Mouse (Mus musculus): ENCODE results near the gene Agtpbp1.

DNA sequence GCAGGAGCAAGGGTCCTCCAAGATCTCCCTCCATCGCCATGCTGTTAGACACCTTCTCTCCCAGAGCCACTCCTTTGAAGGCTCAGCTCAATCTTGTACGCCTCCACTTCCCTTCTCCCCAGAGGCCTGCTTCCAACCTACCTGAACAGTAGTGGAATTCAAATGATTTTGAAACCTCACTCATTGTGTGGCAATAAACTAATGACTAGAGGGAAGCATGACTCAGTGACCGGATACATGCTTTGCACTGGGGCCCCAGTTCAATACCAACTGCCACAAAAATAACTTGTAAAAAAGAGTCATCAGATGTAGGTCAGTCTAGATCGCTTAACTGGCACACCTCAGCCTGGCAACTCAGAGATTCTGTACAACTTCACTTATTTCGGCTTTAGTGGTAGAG is 26.3 kb downstream of the Agtpbp1 start:
- TF ChIP-seq POLR2A (IDR thresholded peaks at IDR 0.05; ENCODE audit: control insufficient read depth, extremely low read depth, insufficient read depth, low read length, poor library complexity) (no peak), CTCF (IDR thresholded peaks at IDR 0.05; ENCODE audit: borderline replicate concordance, control insufficient read depth, extremely low read depth, insufficient read depth, low read length, poor library complexity) (no peak)
